Mouse (Mus musculus) limb, embryonic 15.5 days (tissue): ENCODE data around the gene Dcdc2c. TPM values are rescaled to one million over a fixed set of nuclear protein-coding genes. Genes with fewer than 3 reads are reported as not detected.
A peak's percentile ranks its signal among the peaks of the same experiment; 100 is the strongest.

Experiments
- ATAC-seq: fragments of 200-750 bp; cut with Nextera tagmentation; 2 replicates; pipeline ENCODE4 v1.8.0; 2017; ENCODE audit warnings: low read depth, moderate TSS enrichment; ENCODE audit not compliant: insufficient number of reproducible peaks, low FRiP score, low TSS enrichment
- H3K27ac ChIP-seq: fragments of 300-500 bp; sonication (generic); 2 replicates; pipeline ENCODE4 v1.5.1; 2015; ENCODE audit warnings: moderate library complexity, mild to moderate bottlenecking, inconsistent platforms
- H3K27me3 ChIP-seq: fragments of 300-500 bp; sonication (generic); 2 replicates; pipeline ENCODE4 v1.6.1; 2015; ENCODE audit warnings: inconsistent platforms
- H3K36me3 ChIP-seq: fragments of 300-500 bp; sonication (generic); 2 replicates; pipeline ENCODE4 v1.6.1; 2015; ENCODE audit warnings: inconsistent platforms
- H3K4me1 ChIP-seq: fragments of 300-500 bp; sonication (generic); 2 replicates; pipeline ENCODE4 v1.6.1; 2015; ENCODE audit warnings: inconsistent platforms
- H3K4me2 ChIP-seq: fragments of 300-500 bp; sonication (generic); 2 replicates; pipeline ENCODE4 v1.6.1; 2015; ENCODE audit warnings: mild to moderate bottlenecking, inconsistent platforms
- H3K4me3 ChIP-seq: fragments of 300-500 bp; sonication (generic); 2 replicates; pipeline ENCODE4 v1.5.1; 2015; ENCODE audit warnings: mild to moderate bottlenecking, inconsistent platforms
- H3K9ac ChIP-seq: fragments of 300-500 bp; sonication (generic); 2 replicates; pipeline ENCODE4 v1.6.1; 2015; ENCODE audit warnings: inconsistent platforms
- H3K9me3 ChIP-seq: fragments of 300-500 bp; sonication (generic); 2 replicates; pipeline ENCODE4 v1.6.1; 2016; ENCODE audit warnings: inconsistent platforms
- whole genome bisulfite sequencing: fragments of 180-500 bp; shearing (Covaris S2); methylation state at CpG from one replicate; pipeline ENCODE4 v1.1.7; 2015; 5-methylcytosine and 5-hydroxymethylcytosine counted together
- polyA plus RNA-seq: library from polyadenylated mRNA; unstranded; fragments of >200 nt; fragmentation: Nextera tagmentation; extraction: Ambion mirVana; gene quantifications from 2 replicates; pipeline ENCODE4 v1.2.1, GENCODE M21; 2015

The Dcdc2c gene
- 0.17 and 0.36 TPM in 2 replicates for polyA plus RNA-seq

DNA sequence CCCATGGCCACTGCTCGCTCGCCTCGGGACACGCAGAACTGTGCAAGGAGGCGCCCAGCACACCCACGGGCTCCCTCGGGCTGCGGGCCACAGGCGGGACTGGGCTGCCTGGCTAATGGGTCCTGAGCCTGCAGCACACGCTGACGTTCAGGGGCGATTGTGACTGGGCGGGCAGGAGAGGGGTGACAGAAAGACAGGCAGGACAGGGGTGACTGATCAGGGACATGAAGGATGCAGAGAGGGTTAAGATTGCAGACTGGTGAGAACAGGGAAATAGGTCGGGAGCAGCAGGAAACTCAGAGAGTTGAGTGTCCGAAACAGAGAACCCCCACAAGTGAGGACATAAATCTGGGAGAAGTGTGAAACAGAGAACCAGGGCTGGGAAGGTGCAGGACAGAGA lies at the start of gene Dcdc2c:
TSS of gene Dcdc2c (minus strand) at position 101 of the 400 bp plus-strand sequence.
- Histone ChIP-seq H3K4me1 (peaks cover 6% of the 10 kb centered on the region; the same call in 1 of the 2 replicates), H3K27me3 (no peaks in the 10 kb centered on the region), H3K4me2 (no peak within 1 kb of the TSS), H3K9ac (no peak within 1 kb of the TSS), H3K27ac (no peak within 1 kb of the TSS), H3K36me3 (no peaks in the 10 kb centered on the region), H3K9me3 (no peaks in the 10 kb centered on the region), H3K4me3 (no peak within 1 kb of the TSS)
- WGBS = 68% methylated on average over 15 of the region's 15 CpGs
- ATAC-seq = no peak

DNA sequence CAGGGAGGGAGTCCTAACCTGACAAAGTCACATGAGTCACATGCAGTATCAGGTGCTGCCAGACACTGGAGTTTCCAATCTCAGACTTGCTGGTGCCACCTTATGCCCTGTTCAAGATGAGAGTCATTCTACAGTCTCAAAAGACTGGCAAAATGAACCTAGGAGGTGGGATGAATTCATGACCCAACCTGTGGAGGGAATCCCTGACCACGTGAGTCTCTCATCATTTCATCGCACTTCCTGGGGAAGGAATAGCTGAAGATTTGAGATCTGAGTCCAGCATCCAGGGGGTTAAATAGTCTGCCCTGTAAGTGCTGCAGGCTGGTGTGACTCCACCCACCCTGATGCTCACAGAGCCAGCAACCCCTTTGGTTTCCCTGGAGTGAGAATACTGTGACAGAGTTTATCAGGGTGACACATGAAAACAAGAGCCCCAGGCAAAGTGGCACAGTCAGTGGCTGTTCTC lies 46.4 kb upstream of the Dcdc2c start:
- Histone ChIP-seq H3K27ac (no peak overlapping the region), H3K4me2 (no peak overlapping the region), H3K9me3 (no peaks in the 10 kb centered on the region), H3K27me3 (peaks cover 7% of the 10 kb centered on the region; the same call in 1 of the 2 replicates), H3K4me3 (no peak overlapping the region), H3K4me1 (peaks cover 5% of the 10 kb centered on the region; the same call in 1 of the 2 replicates), H3K36me3 (no peaks in the 10 kb centered on the region), H3K9ac (no peak overlapping the region)
- no peak for ATAC-seq
- 49% methylated on average over 2 of the region's 2 CpGs for WGBS

DNA sequence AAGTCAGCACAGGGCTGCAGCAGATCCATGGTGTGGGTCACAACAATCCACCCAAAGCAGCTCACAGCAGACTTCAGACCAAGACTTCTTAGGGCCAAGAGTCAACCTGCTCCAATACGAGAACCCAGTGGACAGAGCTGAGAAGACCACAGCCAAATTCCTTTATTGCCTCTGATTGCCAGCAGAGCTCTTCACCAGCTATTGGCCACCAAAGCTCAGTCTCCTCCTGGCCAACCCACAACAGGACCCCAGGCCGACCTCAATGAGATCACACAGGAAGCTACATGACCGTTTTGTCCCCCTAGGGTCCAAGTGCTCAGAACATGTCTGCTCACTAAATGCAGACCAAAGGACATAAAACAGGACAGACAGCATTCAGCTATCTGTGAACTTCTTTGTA lies 45.9 kb upstream of the Dcdc2c start:
- Histone ChIP-seq H3K4me3 (no peak overlapping the region), H3K9me3 (no peaks in the 10 kb centered on the region)

GRCm38 (mm10) chr12:28597699-28598098 lies 45.5 kb upstream of the Dcdc2c start:
- no peaks in the 10 kb centered on the region for H3K9me3 ChIP-seq
- H3K36me3 ChIP-seq = no peaks in the 10 kb centered on the region
- H3K4me2 ChIP-seq = no peak overlapping the region
- ATAC-seq = no peak
- H3K27me3 ChIP-seq = peaks cover 7% of the 10 kb centered on the region; the same call in 1 of the 2 replicates
- H3K4me1 ChIP-seq = peaks cover 5% of the 10 kb centered on the region; the same call in 1 of the 2 replicates
- no peak overlapping the region for H3K27ac ChIP-seq
- H3K4me3 ChIP-seq = no peak overlapping the region
- 73% methylated on average over 9 of the region's 9 CpGs for WGBS
- H3K9ac ChIP-seq = no peak overlapping the region

More for the DNA sequence above, 45.9 kb upstream of the Dcdc2c start:
- Histone ChIP-seq H3K4me2 (no peak overlapping the region), H3K27me3 (peaks cover 7% of the 10 kb centered on the region; the same call in 1 of the 2 replicates), H3K4me1 (peaks cover 5% of the 10 kb centered on the region; the same call in 1 of the 2 replicates), H3K9ac (no peak overlapping the region), H3K36me3 (no peaks in the 10 kb centered on the region), H3K27ac (no peak overlapping the region)
- ATAC-seq = no peak
- 41% methylated on average over 3 of the region's 3 CpGs for WGBS

GRCm38 (mm10) chr12:28596851-28597250 lies 44.7 kb upstream of the Dcdc2c start:
- no peak for ATAC-seq
- no peaks in the 10 kb centered on the region for H3K9me3 ChIP-seq
- no peaks in the 10 kb centered on the region for H3K4me1 ChIP-seq
- no peaks in the 10 kb centered on the region for H3K36me3 ChIP-seq
- no peak overlapping the region for H3K9ac ChIP-seq
- no peak overlapping the region for H3K27ac ChIP-seq
- H3K4me3 ChIP-seq = no peak overlapping the region
- peaks cover 7% of the 10 kb centered on the region; the same call in 1 of the 2 replicates for H3K27me3 ChIP-seq
- no peak overlapping the region for H3K4me2 ChIP-seq

GRCm38 (mm10) chr12:28590428-28590827 lies 38.2 kb upstream of the Dcdc2c start:
- Histone ChIP-seq H3K27ac (no peak overlapping the region), H3K4me3 (no peak overlapping the region), H3K9me3 (no peaks in the 10 kb centered on the region), H3K4me1 (no peaks in the 10 kb centered on the region), H3K9ac (no peak overlapping the region), H3K27me3 (peaks cover 16% of the 10 kb centered on the region), H3K4me2 (no peak overlapping the region), H3K36me3 (no peaks in the 10 kb centered on the region)
- 45% methylated on average over 13 of the region's 13 CpGs for WGBS
- no peak for ATAC-seq

DNA sequence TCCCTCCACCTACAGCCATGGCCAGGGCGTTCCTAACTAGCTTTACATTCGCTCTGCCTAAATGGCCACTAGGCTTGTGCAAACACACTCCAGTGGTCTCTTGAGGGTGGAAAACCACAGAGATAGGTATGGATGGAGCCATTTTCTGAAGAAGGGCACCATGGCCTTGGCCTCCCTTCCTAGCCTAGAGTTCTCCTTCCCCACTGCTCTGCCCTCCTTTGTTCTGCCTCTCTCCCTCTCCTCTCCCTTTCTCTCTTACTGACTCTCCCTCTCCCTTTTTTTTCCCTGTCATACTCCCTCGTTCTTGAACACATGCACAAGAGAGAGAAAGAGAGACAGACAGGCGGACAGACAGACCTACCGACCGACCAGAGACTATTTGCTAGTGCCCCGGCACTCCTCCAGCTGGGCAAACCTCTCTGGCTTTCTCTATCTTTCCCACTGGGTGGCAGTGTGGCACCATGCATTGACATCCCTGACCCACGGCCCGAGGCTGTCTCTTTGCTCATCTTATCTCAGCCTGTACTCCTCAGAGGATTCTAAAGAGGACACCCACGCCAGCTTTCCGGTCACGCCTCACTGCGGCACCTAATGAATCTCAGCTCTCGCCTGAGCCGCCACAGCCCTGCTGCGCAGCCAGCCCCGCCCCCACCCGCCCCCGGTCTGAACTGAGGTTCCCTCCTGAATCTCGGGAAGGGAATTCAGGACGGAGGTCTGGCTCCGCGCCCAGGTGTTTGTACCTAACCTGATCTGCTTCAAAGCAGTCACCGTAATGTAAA lies 37.1 kb upstream of the Dcdc2c start:
- WGBS = 8% methylated on average over 23 of the region's 24 CpGs
- peaks cover 16% of the 10 kb centered on the region for H3K27me3 ChIP-seq

GRCm38 (mm10) chr12:28587949-28588348 lies 35.8 kb upstream of the Dcdc2c start:
- 78% methylated on average over 6 of the region's 6 CpGs for WGBS
- Histone ChIP-seq H3K4me1 (no peaks in the 10 kb centered on the region), H3K9me3 (no peaks in the 10 kb centered on the region), H3K36me3 (no peaks in the 10 kb centered on the region), H3K4me2 (no peak overlapping the region), H3K27ac (no peak overlapping the region), H3K9ac (no peak overlapping the region), H3K27me3 (peaks cover 16% of the 10 kb centered on the region), H3K4me3 (no peak overlapping the region)
- no peak for ATAC-seq

More for the DNA sequence above, 37.1 kb upstream of the Dcdc2c start:
- H3K4me3 ChIP-seq = peak overlapping the region; percentile 46
- no peaks in the 10 kb centered on the region for H3K36me3 ChIP-seq
- H3K9ac ChIP-seq = peak overlapping the region; percentile 29; the same call in 1 of the 2 replicates
- H3K9me3 ChIP-seq = no peaks in the 10 kb centered on the region
- no peaks in the 10 kb centered on the region for H3K4me1 ChIP-seq
- no peak overlapping the region for H3K27ac ChIP-seq
- peak overlapping the region; percentile 76 for H3K4me2 ChIP-seq
- peak; percentile 66 for ATAC-seq

GRCm38 (mm10) chr12:28584036-28584435 lies 31.8 kb upstream of the Dcdc2c start:
- H3K27ac ChIP-seq = no peak overlapping the region
- H3K9me3 ChIP-seq = no peaks in the 10 kb centered on the region
- H3K4me1 ChIP-seq = no peaks in the 10 kb centered on the region
- H3K36me3 ChIP-seq = no peaks in the 10 kb centered on the region
- no peak for ATAC-seq
- 62% methylated on average over 3 of the region's 3 CpGs for WGBS
- no peak overlapping the region for H3K4me3 ChIP-seq
- no peak overlapping the region for H3K4me2 ChIP-seq
- H3K27me3 ChIP-seq = peaks cover 8% of the 10 kb centered on the region; the same call in 1 of the 2 replicates
- H3K9ac ChIP-seq = no peak overlapping the region

DNA sequence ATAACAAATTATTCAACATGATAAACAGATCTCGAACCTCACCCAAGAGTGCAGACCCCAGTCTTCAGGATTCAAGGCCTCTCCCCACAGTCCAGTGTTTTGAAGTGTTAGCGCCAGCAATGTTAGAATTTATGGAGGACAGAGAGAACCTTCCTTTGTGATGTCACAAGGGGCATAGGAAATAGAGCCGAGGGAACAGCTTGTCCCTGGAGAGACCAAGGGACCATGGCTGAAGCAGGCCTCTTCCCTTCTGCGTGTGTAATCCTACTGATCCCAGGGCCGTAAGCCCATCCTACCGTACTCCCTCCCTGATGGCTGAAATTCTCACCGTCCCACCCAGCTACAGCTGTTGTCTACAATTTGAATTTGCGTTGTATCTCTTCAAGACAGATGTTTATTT lies 30.2 kb upstream of the Dcdc2c start, which contains the start of gene Allc:
TSS of gene Allc (minus strand) at position 101 of the 400 bp plus-strand sequence.
- Histone ChIP-seq H3K4me1 (no peaks in the 10 kb centered on the region), H3K4me3 (no peak within 1 kb of the TSS), H3K9ac (no peak within 1 kb of the TSS), H3K9me3 (no peaks in the 10 kb centered on the region), H3K4me2 (no peak within 1 kb of the TSS), H3K36me3 (no peaks in the 10 kb centered on the region), H3K27ac (no peak within 1 kb of the TSS), H3K27me3 (no peaks in the 10 kb centered on the region; the same call in 1 of the 2 replicates)
- no peak for ATAC-seq
- 84% methylated on average over 8 of the region's 8 CpGs for WGBS

- H3K27me3 ChIP-seq = no peaks in the 10 kb centered on the region
- 32% methylated on average over 4 of the region's 4 CpGs for WGBS
- ATAC-seq = no peak
- no peak overlapping the region for H3K27ac ChIP-seq
- H3K36me3 ChIP-seq = no peaks in the 10 kb centered on the region
- H3K9me3 ChIP-seq = no peaks in the 10 kb centered on the region
- H3K4me3 ChIP-seq = no peak overlapping the region
- no peak overlapping the region for H3K4me2 ChIP-seq
- H3K9ac ChIP-seq = no peak overlapping the region
- H3K4me1 ChIP-seq = no peaks in the 10 kb centered on the region
Observed at GRCm38 (mm10) chr12:28579132-28579531, 26.9 kb upstream of the Dcdc2c start.

- ATAC-seq = no peak
- H3K27ac ChIP-seq = no peak overlapping the region
- no peaks in the 10 kb centered on the region for H3K36me3 ChIP-seq
- H3K4me2 ChIP-seq = no peak overlapping the region
- no peaks in the 10 kb centered on the region for H3K9me3 ChIP-seq
- no peaks in the 10 kb centered on the region for H3K27me3 ChIP-seq
- H3K9ac ChIP-seq = no peak overlapping the region
- H3K4me1 ChIP-seq = no peaks in the 10 kb centered on the region
- 86% methylated on average over 3 of the region's 3 CpGs for WGBS
- H3K4me3 ChIP-seq = no peak overlapping the region
Observed at GRCm38 (mm10) chr12:28578147-28578546, 25.9 kb upstream of the Dcdc2c start.
